11 mouse cellular contexts compared by ENCODE assay signal in the genomic region with DNA sequence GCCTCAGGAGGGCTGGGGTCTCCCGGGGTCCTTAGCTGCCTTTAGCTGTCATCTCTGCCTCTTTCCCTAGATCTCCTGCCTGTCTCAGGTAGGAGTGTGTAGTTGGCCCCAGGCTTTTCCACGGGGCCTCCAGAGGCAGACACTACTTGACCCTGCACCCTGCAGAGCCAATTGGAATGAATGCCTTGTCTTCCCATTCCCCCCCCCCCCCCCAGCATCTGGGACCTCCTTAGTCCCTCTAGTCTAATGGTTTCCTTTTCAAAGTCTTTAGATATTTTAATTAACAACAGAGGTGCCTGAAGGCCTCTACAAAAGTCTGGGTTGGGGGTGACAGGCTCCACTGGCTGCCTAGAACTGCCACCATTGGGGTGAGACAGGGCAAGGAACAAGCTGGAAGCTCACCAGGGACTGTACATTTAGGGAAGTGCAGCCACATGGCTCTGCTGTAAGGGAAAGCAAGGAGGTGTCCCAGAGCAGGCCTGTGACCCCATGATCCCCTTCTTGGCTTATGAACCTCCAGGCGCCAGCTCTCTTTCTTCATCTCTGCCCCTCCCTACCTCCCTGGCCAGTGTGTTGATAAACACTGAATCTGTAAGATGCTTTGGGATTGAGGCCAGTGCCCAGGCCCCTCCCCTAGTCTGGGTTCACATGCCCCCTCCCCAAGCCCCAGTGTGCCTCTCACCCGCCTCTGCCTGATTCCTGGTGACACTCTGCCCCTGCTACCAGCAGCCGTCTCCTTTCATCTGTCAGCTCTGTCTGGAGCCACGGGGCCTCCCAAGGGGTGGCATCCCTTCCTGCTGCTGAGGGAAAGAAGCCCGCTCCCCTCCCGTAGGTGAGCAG. TPM values are rescaled to one million over a fixed set of nuclear protein-coding genes. Genes with fewer than 3 reads are reported as not detected.
DNase-seq lines count a peak whose midpoint lies in the region; ATAC-seq and TF ChIP-seq lines count a peak whose summit lies in the region.
"Had no signal": no experiment of that assay in that cellular context is flagged by ENCODE, and none has a peak within 500 bp of the region (broad histone marks: within the 10 kb centered on the region; RNA-seq: fewer than 3 reads in every experiment).

No protein-coding gene starts in this region.

- TF ChIP-seq CTCF in heart, adult 2 months (IDR thresholded peaks at IDR 0.05) = no peak

- no peaks in the 10 kb centered on the region for H3K27me3 ChIP-seq in heart, embryonic 15.5 days
- no peaks in the 10 kb centered on the region for H3K27me3 ChIP-seq in heart, adult 2 months (ENCODE audit: control insufficient read depth, insufficient read depth, low read length)
- no peaks in the 10 kb centered on the region for H3K27me3 ChIP-seq in embryonic facial prominence, embryonic 13.5 days
- H3K27me3 ChIP-seq: megakaryocyte, embryonic 14.5 days had no signal

- no peaks in the 10 kb centered on the region for H3K9me3 ChIP-seq in heart, embryonic 15.5 days (replicated peaks)
- H3K9me3 ChIP-seq in embryonic facial prominence, embryonic 13.5 days = no peaks in the 10 kb centered on the region
- H3K9me3 ChIP-seq: G1E; megakaryocyte, embryonic 14.5 days had no signal

- 32% methylated on average over 8 of the region's 8 CpGs for WGBS in heart, embryonic 15.5 days
- 71% methylated on average over 8 of the region's 8 CpGs for WGBS in heart, adult 2 months
- 16% methylated on average over 8 of the region's 8 CpGs for WGBS in embryonic facial prominence, embryonic 13.5 days

- intact Hi-C loops in heart, adult 2 months (cut with DNase I) = no loop called here

- no peak for TF ChIP-seq EP300 in heart, adult 2 months (IDR thresholded peaks at IDR 0.05; ENCODE audit: insufficient read depth, low read depth, low read length)

- no peak overlapping the region; the same call in 1 of the 2 replicates for H3K9ac ChIP-seq in heart, embryonic 15.5 days
- no peak overlapping the region for H3K9ac ChIP-seq in heart, adult 2 months (ENCODE audit: low read depth, low read length)
- peak overlapping the region; percentile 64 for H3K9ac ChIP-seq in embryonic facial prominence, embryonic 13.5 days

- 0 out of 2 replicates have a peak overlapping the region, but pooled peaks have one; percentile 2 for H3K4me2 ChIP-seq in heart, embryonic 15.5 days
- H3K4me2 ChIP-seq in embryonic facial prominence, embryonic 13.5 days = peak overlapping the region; percentile 20; the same call in 1 of the 2 replicates

- H3K36me3 ChIP-seq in heart, embryonic 15.5 days = peaks cover 5% of the 10 kb centered on the region
- H3K36me3 ChIP-seq in heart, adult 2 months (ENCODE audit: control insufficient read depth, insufficient read depth, low read length) = no peaks in the 10 kb centered on the region
- peaks cover 43% of the 10 kb centered on the region for H3K36me3 ChIP-seq in embryonic facial prominence, embryonic 13.5 days

- H3K79me2 ChIP-seq in heart, adult 2 months (replicated peaks; ENCODE audit: control insufficient read depth, insufficient read depth, low read length) = no peaks in the 10 kb centered on the region

- peak overlapping the region; percentile 77 for H3K27ac ChIP-seq in heart, embryonic 15.5 days
- no peak overlapping the region for H3K27ac ChIP-seq in heart, adult 2 months
- peak overlapping the region; percentile 86 for H3K27ac ChIP-seq in embryonic facial prominence, embryonic 13.5 days

- no peak overlapping the region for H3K4me3 ChIP-seq in heart, embryonic 15.5 days
- H3K4me3 ChIP-seq in heart, adult 2 months = no peak overlapping the region
- H3K4me3 ChIP-seq in embryonic facial prominence, embryonic 13.5 days = no peak overlapping the region
- H3K4me3 ChIP-seq: megakaryocyte, embryonic 14.5 days had no signal

- no peak for TF ChIP-seq POLR2A in heart, adult 2 months (IDR thresholded peaks at IDR 0.05; ENCODE audit: insufficient read depth, low read depth, low read length)

- DNase-seq in heart, adult 2 months = no peak
- DNase-seq in ES-CJ7 (ENCODE audit: low read depth, low spot score) = peak; percentile 72
- peak; percentile 67 for DNase-seq in lung, postnatal 36 days
- DNase-seq in right cerebral cortex, postnatal 14 days = no peak
- DNase-seq in cerebellum, postnatal 36 days = no peak
- DNase-seq: kidney, adult 11 months had no signal

- peaks cover 41% of the 10 kb centered on the region for H3K4me1 ChIP-seq in heart, embryonic 15.5 days (replicated peaks)
- H3K4me1 ChIP-seq in heart, adult 2 months (ENCODE audit: control insufficient read depth, insufficient read depth, low read length) = no peaks in the 10 kb centered on the region
- H3K4me1 ChIP-seq in embryonic facial prominence, embryonic 13.5 days = peaks cover 62% of the 10 kb centered on the region

- peak; percentile 18; the same call in 1 of the 2 replicates for ATAC-seq in heart, embryonic 15.5 days (replicated peaks; ENCODE audit: insufficient number of reproducible peaks, insufficient read depth, low FRiP score, low read depth)
- no peak for ATAC-seq in embryonic facial prominence, embryonic 13.5 days (ENCODE audit: insufficient number of reproducible peaks, insufficient read depth, low FRiP score, low TSS enrichment, low read depth)
- ATAC-seq in megakaryocyte-erythroid progenitor cell, adult 5-6 weeks (replicated peaks; ENCODE audit: low FRiP score, low TSS enrichment, poor library complexity, severe bottlenecking) = no peak

RNA-seq across cellular contexts. Expression of gene Cenpx, which starts 8.8 kb away (rescaled TPM):
- polyA plus RNA-seq in heart, embryonic 15.5 days (2015; fragmentation: Nextera tagmentation; extraction: Ambion mirVana) = 105 and 111 TPM in 2 replicates
- total RNA-seq in heart, adult 2 months (2021) = 10 to 100 TPM; 26.4 to 34.2 TPM
- polyA plus RNA-seq in heart, adult 2 months (2012; rRNA removed) = 51.4 and 53.0 TPM in 2 replicates
- polyA plus RNA-seq in embryonic facial prominence, embryonic 13.5 days (2015; fragmentation: Nextera tagmentation; extraction: Ambion mirVana) = 132 and 154 TPM in 2 replicates
- total RNA-seq in megakaryocyte-erythroid progenitor cell, adult 5-6 weeks (2014; fragmentation: Nextera tagmentation) = 132 and 157 TPM in 2 replicates
- 95.0 and 99.4 TPM in 2 replicates for total RNA-seq in megakaryocyte-erythroid progenitor cell, adult 5-6 weeks (2017)

RNA-seq across cellular contexts. Expression of gene Lrrc45, which starts 9.0 kb away (rescaled TPM):
- polyA plus RNA-seq in heart, embryonic 15.5 days (2015; fragmentation: Nextera tagmentation; extraction: Ambion mirVana) = 27.5 and 36.8 TPM in 2 replicates
- 1 to 10 TPM; 4.2 to 4.5 TPM for total RNA-seq in heart, adult 2 months (2021)
- polyA plus RNA-seq in heart, adult 2 months (2012; rRNA removed) = 12.5 and 12.7 TPM in 2 replicates
- polyA plus RNA-seq in embryonic facial prominence, embryonic 13.5 days (2015; fragmentation: Nextera tagmentation; extraction: Ambion mirVana) = 71.0 and 77.8 TPM in 2 replicates
- total RNA-seq in megakaryocyte-erythroid progenitor cell, adult 5-6 weeks (2014; fragmentation: Nextera tagmentation) = 25.3 and 34.4 TPM in 2 replicates
- 37.0 and 38.1 TPM in 2 replicates for total RNA-seq in megakaryocyte-erythroid progenitor cell, adult 5-6 weeks (2017)

RNA-seq across cellular contexts. Expression of gene Rac3, which starts 16.6 kb away (rescaled TPM):
- 7.8 and 17.0 TPM in 2 replicates for polyA plus RNA-seq in heart, embryonic 15.5 days (2015; fragmentation: Nextera tagmentation; extraction: Ambion mirVana)
- under 1 TPM; 0.70 to 0.99 TPM for total RNA-seq in heart, adult 2 months (2021)
- 3.3 and 4.6 TPM in 2 replicates for polyA plus RNA-seq in heart, adult 2 months (2012; rRNA removed)
- polyA plus RNA-seq in embryonic facial prominence, embryonic 13.5 days (2015; fragmentation: Nextera tagmentation; extraction: Ambion mirVana) = 66.0 and 72.6 TPM in 2 replicates
- total RNA-seq in megakaryocyte-erythroid progenitor cell, adult 5-6 weeks (2014; fragmentation: Nextera tagmentation) = 1.6 and 2.9 TPM in 2 replicates
- not detected in 2 replicates for total RNA-seq in megakaryocyte-erythroid progenitor cell, adult 5-6 weeks (2017)

RNA-seq across cellular contexts. Expression of gene Dcxr, which starts 22.4 kb away (rescaled TPM):
- 7.0 and 16.7 TPM in 2 replicates for polyA plus RNA-seq in heart, embryonic 15.5 days (2015; fragmentation: Nextera tagmentation; extraction: Ambion mirVana)
- total RNA-seq in heart, adult 2 months (2021) = 10 to 100 TPM; 12.1 to 12.9 TPM
- 32.0 and 35.5 TPM in 2 replicates for polyA plus RNA-seq in heart, adult 2 months (2012; rRNA removed)
- 17.9 and 18.3 TPM in 2 replicates for polyA plus RNA-seq in embryonic facial prominence, embryonic 13.5 days (2015; fragmentation: Nextera tagmentation; extraction: Ambion mirVana)
- total RNA-seq in megakaryocyte-erythroid progenitor cell, adult 5-6 weeks (2014; fragmentation: Nextera tagmentation) = 12.7 and 14.9 TPM in 2 replicates
- total RNA-seq in megakaryocyte-erythroid progenitor cell, adult 5-6 weeks (2017) = 6.2 and 10.2 TPM in 2 replicates

RNA-seq across cellular contexts. Expression of gene Cbr2, which starts 27.2 kb away (rescaled TPM):
- polyA plus RNA-seq in heart, embryonic 15.5 days (2015; fragmentation: Nextera tagmentation; extraction: Ambion mirVana) = 11.4 and 46.0 TPM in 2 replicates
- total RNA-seq in heart, adult 2 months (2021) = 10 to 100 TPM; 17.7 to 19.4 TPM
- polyA plus RNA-seq in heart, adult 2 months (2012; rRNA removed) = 42.3 and 379 TPM in 2 replicates
- polyA plus RNA-seq in embryonic facial prominence, embryonic 13.5 days (2015; fragmentation: Nextera tagmentation; extraction: Ambion mirVana) = 27.1 and 32.3 TPM in 2 replicates
- total RNA-seq in megakaryocyte-erythroid progenitor cell, adult 5-6 weeks (2014; fragmentation: Nextera tagmentation) = not detected in 2 replicates
- not detected in 2 replicates for total RNA-seq in megakaryocyte-erythroid progenitor cell, adult 5-6 weeks (2017)
- total RNA-seq: G1E had no signal
- polyA plus RNA-seq: G1E had no signal

Comparison
In these comparisons a context has a peak if more than half of its experiments do, and no peak if none do; other contexts are left out.
1. DNase-seq: peak in ES-CJ7 (single experiment) and lung, postnatal 36 days (single experiment); none in heart, adult 2 months (0 of 2), right cerebral cortex, postnatal 14 days (single experiment) and cerebellum, postnatal 36 days (0 of 2).